Mouse (Mus musculus) cerebellum, adult 2 months (tissue): ENCODE results near the gene Olfr1431.
"Not testable (repeated sequence)": the region's sequence is repeated elsewhere in the genome, so short reads cannot be mapped to it uniquely, and the experiment has no call there.

ENCODE experiments used
- CTCF ChIP-seq: fragments of 200-500 bp; IDR thresholded peaks from 2 replicates; pipeline ENCODE4 v1.5.1; 2011; ENCODE audit warnings: low read depth, mild to moderate bottlenecking, control low read depth, low read length, moderate library complexity, borderline replicate concordance; ENCODE audit not compliant: insufficient read depth
- POLR2A ChIP-seq: fragments of 200-500 bp; IDR thresholded peaks from 2 replicates; pipeline ENCODE4 v1.6.1; 2011; ENCODE audit warnings: low read length, control low read depth, borderline replicate concordance; ENCODE audit not compliant: insufficient read depth

DNA sequence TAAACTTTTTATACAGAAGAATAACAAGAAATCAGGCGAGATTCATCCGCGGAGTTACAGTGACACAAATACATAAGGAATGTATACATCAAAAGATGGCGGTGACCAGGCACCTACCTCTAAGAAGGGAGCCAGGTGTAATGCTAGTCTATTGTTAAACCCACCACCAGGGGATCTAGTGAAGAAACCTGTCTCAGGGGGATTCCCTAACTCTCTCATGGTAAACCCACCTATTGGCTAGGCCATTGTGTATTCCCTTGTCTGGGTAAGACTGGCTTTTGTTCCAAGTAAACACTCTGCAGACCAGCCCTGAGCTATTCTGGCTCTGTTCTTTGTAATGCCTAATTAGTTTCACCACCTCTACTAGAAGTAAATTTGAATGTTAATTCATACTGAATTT lies 1.4 kb upstream of the Olfr1431 start:
- not testable (repeated sequence) for TF ChIP-seq POLR2A, CTCF
